Mouse (Mus musculus): ENCODE data around the gene Icos. TPM values are rescaled to one million over a fixed set of nuclear protein-coding genes. Genes with fewer than 3 reads are reported as not detected.
A peak's percentile ranks its signal among the peaks of the same experiment; 100 is the strongest.

The Icos gene
- polyA plus RNA-seq, 1 experiment from 2014 or later = 0.13 TPM

GRCm38 (mm10) chr1:60940620-60941019 is 37.1 kb upstream of the Icos start:
- DNase-seq (ENCODE audit: low spot score) = no peak
- no peak overlapping the region for H3K4me3 ChIP-seq (ENCODE audit: low read depth, low read length)
- no peak for ATAC-seq (replicated peaks; ENCODE audit: insufficient number of reproducible peaks, low FRiP score, low TSS enrichment, low read depth)
- no peak overlapping the region for H3K9ac ChIP-seq (replicated peaks; ENCODE audit: low read length)
- no peak overlapping the region for H3K27ac ChIP-seq (replicated peaks; ENCODE audit: low read depth, low read length)
- no peaks in the 10 kb centered on the region for H3K9me3 ChIP-seq (replicated peaks; ENCODE audit: control insufficient read depth, low read length)
- no peaks in the 10 kb centered on the region for H3K27me3 ChIP-seq (ENCODE audit: control insufficient read depth, insufficient read depth, low read length)
- no peaks in the 10 kb centered on the region for H3K4me1 ChIP-seq (ENCODE audit: control insufficient read depth, insufficient read depth, low read length)
- WGBS = 90% methylated on average over 1 of the region's 1 CpGs
- no peaks in the 10 kb centered on the region for H3K36me3 ChIP-seq (replicated peaks; ENCODE audit: control insufficient read depth, insufficient read depth, low read depth, low read length)
- H3K4me2 ChIP-seq (ENCODE audit: low read depth, low read length) = no peak overlapping the region

- no peaks in the 10 kb centered on the region for H3K9me3 ChIP-seq (replicated peaks; ENCODE audit: control insufficient read depth, low read length)
- no peaks in the 10 kb centered on the region for H3K36me3 ChIP-seq (replicated peaks; ENCODE audit: control insufficient read depth, insufficient read depth, low read depth, low read length)
- no peaks in the 10 kb centered on the region for H3K4me1 ChIP-seq (ENCODE audit: control insufficient read depth, insufficient read depth, low read length)
- no peak overlapping the region for H3K4me3 ChIP-seq (ENCODE audit: low read depth, low read length)
- H3K27ac ChIP-seq (replicated peaks; ENCODE audit: low read depth, low read length) = no peak overlapping the region
- no peak overlapping the region for H3K9ac ChIP-seq (replicated peaks; ENCODE audit: low read length)
- DNase-seq (ENCODE audit: low spot score) (no peak), ATAC-seq (replicated peaks; ENCODE audit: insufficient number of reproducible peaks, low FRiP score, low TSS enrichment, low read depth) (no peak)
- WGBS = 89% methylated on average over 5 of the region's 5 CpGs
- no peak overlapping the region for H3K4me2 ChIP-seq (ENCODE audit: low read depth, low read length)
- H3K27me3 ChIP-seq (ENCODE audit: control insufficient read depth, insufficient read depth, low read length) = no peaks in the 10 kb centered on the region
These were observed 36.4 kb upstream of the Icos start for GRCm38 (mm10) chr1:60941056-60942048.

DNA sequence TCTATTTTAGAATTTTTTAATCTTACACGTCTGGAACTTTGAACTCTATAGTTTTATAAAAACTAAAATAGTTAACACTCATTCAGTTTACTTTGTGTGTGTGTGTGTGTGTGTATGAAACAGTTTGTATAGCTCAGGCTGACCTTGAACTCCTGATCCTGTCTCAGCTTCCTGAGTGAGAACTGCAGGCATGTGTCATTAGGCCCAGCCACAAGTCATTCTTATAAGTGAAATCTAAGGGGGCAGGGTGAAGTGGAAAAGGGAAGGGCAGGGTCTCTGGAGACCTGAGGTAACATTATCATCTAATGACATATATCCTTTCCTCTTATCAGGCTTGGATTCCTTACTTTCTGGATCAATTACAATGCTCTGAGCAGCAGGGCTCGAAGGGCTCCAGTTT is 34.8 kb upstream of the Icos start:
- DNase-seq (ENCODE audit: low spot score) (no peak), ATAC-seq (replicated peaks; ENCODE audit: insufficient number of reproducible peaks, low FRiP score, low TSS enrichment, low read depth) (no peak)
- no peak overlapping the region for H3K9ac ChIP-seq (replicated peaks; ENCODE audit: low read length)
- no peaks in the 10 kb centered on the region for H3K4me1 ChIP-seq (ENCODE audit: control insufficient read depth, insufficient read depth, low read length)
- no peaks in the 10 kb centered on the region for H3K9me3 ChIP-seq (replicated peaks; ENCODE audit: control insufficient read depth, low read length)
- H3K4me3 ChIP-seq (ENCODE audit: low read depth, low read length) = no peak overlapping the region
- no peak overlapping the region for H3K27ac ChIP-seq (replicated peaks; ENCODE audit: low read depth, low read length)
- H3K4me2 ChIP-seq (ENCODE audit: low read depth, low read length) = no peak overlapping the region
- H3K27me3 ChIP-seq (ENCODE audit: control insufficient read depth, insufficient read depth, low read length) = no peaks in the 10 kb centered on the region
- no peaks in the 10 kb centered on the region for H3K36me3 ChIP-seq (replicated peaks; ENCODE audit: control insufficient read depth, insufficient read depth, low read depth, low read length)
- 63% methylated on average over 2 of the region's 2 CpGs for WGBS

DNA sequence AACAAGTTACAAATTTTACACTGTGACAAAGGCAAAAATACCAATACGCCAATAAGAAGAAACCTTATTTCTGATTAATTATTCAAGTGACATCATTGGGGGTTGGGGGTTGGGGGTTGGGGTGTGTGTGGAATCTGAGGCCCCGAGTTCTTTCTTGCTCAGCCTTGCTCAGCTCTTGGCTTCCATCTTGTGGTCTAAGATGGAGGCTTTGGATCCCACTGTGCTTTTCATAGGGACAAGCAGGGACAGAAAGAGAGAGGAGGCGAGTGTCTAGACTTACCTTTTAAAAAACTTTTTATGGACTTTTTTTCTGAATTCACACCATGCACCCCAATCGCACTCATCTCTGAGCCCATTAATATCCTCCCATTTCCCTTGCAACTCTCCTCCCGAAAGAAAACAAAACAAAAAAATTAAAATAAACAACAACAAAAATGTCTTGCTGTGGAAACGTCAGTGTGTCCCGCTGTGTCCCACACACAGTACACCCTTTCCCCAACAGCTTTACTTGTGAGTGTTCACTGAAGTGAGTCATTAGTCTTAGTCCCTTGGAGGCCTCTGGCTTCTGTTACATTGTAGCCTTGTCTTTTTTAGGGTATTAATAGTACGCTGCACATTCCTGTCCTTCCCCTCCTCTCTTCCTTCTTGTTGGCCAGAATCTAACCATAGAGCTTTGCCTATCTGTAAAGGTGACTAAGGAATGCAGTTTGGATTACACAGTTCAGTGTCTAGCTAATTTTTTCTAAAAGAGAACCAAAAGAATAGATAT is 31.9 kb upstream of the Icos start:
- Histone ChIP-seq H3K4me2 (ENCODE audit: low read depth, low read length) (no peak overlapping the region), H3K9me3 (replicated peaks; ENCODE audit: control insufficient read depth, low read length) (no peaks in the 10 kb centered on the region), H3K27me3 (ENCODE audit: control insufficient read depth, insufficient read depth, low read length) (no peaks in the 10 kb centered on the region), H3K4me3 (ENCODE audit: low read depth, low read length) (no peak overlapping the region), H3K4me1 (ENCODE audit: control insufficient read depth, insufficient read depth, low read length) (no peaks in the 10 kb centered on the region), H3K36me3 (replicated peaks; ENCODE audit: control insufficient read depth, insufficient read depth, low read depth, low read length) (no peaks in the 10 kb centered on the region), H3K27ac (replicated peaks; ENCODE audit: low read depth, low read length) (no peak overlapping the region), H3K9ac (replicated peaks; ENCODE audit: low read length) (no peak overlapping the region)
- DNase-seq (ENCODE audit: low spot score) = no peak
- ATAC-seq (replicated peaks; ENCODE audit: insufficient number of reproducible peaks, low FRiP score, low TSS enrichment, low read depth) = no peak
- WGBS = 83% methylated on average over 8 of the region's 8 CpGs

GRCm38 (mm10) chr1:60948112-60948511 is 29.6 kb upstream of the Icos start:
- WGBS = 86% methylated on average over 6 of the region's 6 CpGs
- ATAC-seq (replicated peaks; ENCODE audit: insufficient number of reproducible peaks, low FRiP score, low TSS enrichment, low read depth) (no peak), DNase-seq (ENCODE audit: low spot score) (no peak)

DNA sequence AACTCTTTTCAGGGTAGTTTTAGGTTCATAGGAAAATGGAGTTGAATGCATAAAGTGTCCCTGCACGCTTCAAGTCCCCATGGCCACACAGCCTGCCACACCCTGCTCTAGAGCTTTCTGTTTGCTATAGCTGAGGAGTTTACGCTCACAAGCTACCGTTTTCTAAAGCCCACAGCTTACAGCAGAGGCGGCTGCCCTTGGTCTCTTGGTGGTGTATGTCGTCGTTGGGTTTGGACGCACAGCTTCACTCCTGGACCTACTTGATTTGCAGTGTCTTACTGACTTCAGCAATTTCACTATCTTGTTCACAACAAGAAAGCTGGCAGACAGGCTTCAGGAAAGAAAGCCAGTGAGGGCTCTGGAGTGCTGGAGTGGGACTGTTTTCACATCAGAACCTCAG is 24.8 kb upstream of the Icos start:
- H3K9ac ChIP-seq (replicated peaks; ENCODE audit: low read length) = no peak overlapping the region
- H3K36me3 ChIP-seq (replicated peaks; ENCODE audit: control insufficient read depth, insufficient read depth, low read depth, low read length) = no peaks in the 10 kb centered on the region
- no peak overlapping the region for H3K27ac ChIP-seq (replicated peaks; ENCODE audit: low read depth, low read length)
- 81% methylated on average over 7 of the region's 7 CpGs for WGBS
- no peaks in the 10 kb centered on the region for H3K27me3 ChIP-seq (ENCODE audit: control insufficient read depth, insufficient read depth, low read length)
- H3K9me3 ChIP-seq (replicated peaks; ENCODE audit: control insufficient read depth, low read length) = no peaks in the 10 kb centered on the region
- no peak for ATAC-seq (replicated peaks; ENCODE audit: insufficient number of reproducible peaks, low FRiP score, low TSS enrichment, low read depth)
- no peaks in the 10 kb centered on the region for H3K4me1 ChIP-seq (ENCODE audit: control insufficient read depth, insufficient read depth, low read length)
- H3K4me3 ChIP-seq (ENCODE audit: low read depth, low read length) = no peak overlapping the region
- no peak overlapping the region for H3K4me2 ChIP-seq (ENCODE audit: low read depth, low read length)
- no peak for DNase-seq (ENCODE audit: low spot score)

More at GRCm38 (mm10) chr1:60948112-60948511, 29.6 kb upstream of the Icos start:
- Histone ChIP-seq H3K4me2 (ENCODE audit: low read depth, low read length) (no peak overlapping the region), H3K4me1 (ENCODE audit: control insufficient read depth, insufficient read depth, low read length) (no peaks in the 10 kb centered on the region), H3K27me3 (ENCODE audit: control insufficient read depth, insufficient read depth, low read length) (no peaks in the 10 kb centered on the region), H3K4me3 (ENCODE audit: low read depth, low read length) (no peak overlapping the region), H3K9ac (replicated peaks; ENCODE audit: low read length) (no peak overlapping the region), H3K27ac (replicated peaks; ENCODE audit: low read depth, low read length) (no peak overlapping the region), H3K36me3 (replicated peaks; ENCODE audit: control insufficient read depth, insufficient read depth, low read depth, low read length) (no peaks in the 10 kb centered on the region), H3K9me3 (replicated peaks; ENCODE audit: control insufficient read depth, low read length) (no peaks in the 10 kb centered on the region)

- no peaks in the 10 kb centered on the region for H3K36me3 ChIP-seq (replicated peaks; ENCODE audit: control insufficient read depth, insufficient read depth, low read depth, low read length)
- DNase-seq (ENCODE audit: low spot score) (no peak), ATAC-seq (replicated peaks; ENCODE audit: insufficient number of reproducible peaks, low FRiP score, low TSS enrichment, low read depth) (no peak)
- H3K9ac ChIP-seq (replicated peaks; ENCODE audit: low read length) = no peak overlapping the region
- no peak overlapping the region for H3K27ac ChIP-seq (replicated peaks; ENCODE audit: low read depth, low read length)
- WGBS = 90% methylated on average over 7 of the region's 7 CpGs
- H3K9me3 ChIP-seq (replicated peaks; ENCODE audit: control insufficient read depth, low read length) = no peaks in the 10 kb centered on the region
- no peaks in the 10 kb centered on the region for H3K4me1 ChIP-seq (ENCODE audit: control insufficient read depth, insufficient read depth, low read length)
- H3K4me2 ChIP-seq (ENCODE audit: low read depth, low read length) = no peak overlapping the region
- H3K4me3 ChIP-seq (ENCODE audit: low read depth, low read length) = no peak overlapping the region
- no peaks in the 10 kb centered on the region for H3K27me3 ChIP-seq (ENCODE audit: control insufficient read depth, insufficient read depth, low read length)
These were observed 24.0 kb upstream of the Icos start for GRCm38 (mm10) chr1:60953686-60954085.

DNA sequence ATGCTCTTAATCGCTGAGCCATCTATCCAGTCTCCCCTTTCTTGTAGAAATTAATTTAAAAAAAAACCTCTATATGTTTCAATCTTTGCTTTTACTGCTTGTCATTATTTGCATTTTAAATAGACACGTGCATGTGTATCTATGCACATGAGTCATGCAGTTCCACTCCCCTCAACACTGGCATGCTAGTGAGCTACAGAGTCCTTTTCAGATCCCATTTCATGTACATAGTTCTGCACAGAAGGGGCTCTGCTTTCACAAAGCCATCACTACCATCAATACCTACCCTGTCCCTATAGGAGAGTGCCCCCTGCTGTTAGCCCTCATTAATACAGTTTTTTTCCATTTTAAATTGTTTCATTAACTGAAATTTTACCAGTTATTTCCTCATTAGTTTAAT is 23.0 kb upstream of the Icos start:
- Histone ChIP-seq H3K4me3 (ENCODE audit: low read depth, low read length) (no peak overlapping the region), H3K4me1 (ENCODE audit: control insufficient read depth, insufficient read depth, low read length) (no peaks in the 10 kb centered on the region), H3K9me3 (replicated peaks; ENCODE audit: control insufficient read depth, low read length) (no peaks in the 10 kb centered on the region), H3K9ac (replicated peaks; ENCODE audit: low read length) (no peak overlapping the region), H3K27me3 (ENCODE audit: control insufficient read depth, insufficient read depth, low read length) (no peaks in the 10 kb centered on the region), H3K4me2 (ENCODE audit: low read depth, low read length) (no peak overlapping the region), H3K27ac (replicated peaks; ENCODE audit: low read depth, low read length) (no peak overlapping the region), H3K36me3 (replicated peaks; ENCODE audit: control insufficient read depth, insufficient read depth, low read depth, low read length) (no peaks in the 10 kb centered on the region)
- peak; percentile 57 for DNase-seq (ENCODE audit: low spot score)
- ATAC-seq (replicated peaks; ENCODE audit: insufficient number of reproducible peaks, low FRiP score, low TSS enrichment, low read depth) = no peak; the same call in 1 of the 2 replicates
- 77% methylated on average over 2 of the region's 2 CpGs for WGBS

Measured in embryonic facial prominence, embryonic 11.5 days (tissue).